Mouse (Mus musculus) testis, adult 2 months (tissue): ENCODE measurements around the gene Lnx1.

Experiments
- CTCF ChIP-seq: fragments of 200-500 bp; IDR thresholded peaks from 2 replicates; pipeline ENCODE4 v1.5.1; 2012; ENCODE audit warnings: low read depth, mild to moderate bottlenecking, inconsistent platforms, low read length, moderate library complexity; ENCODE audit not compliant: control insufficient read depth, insufficient read depth, insufficient replicate concordance
- POLR2A ChIP-seq: fragments of 200-500 bp; IDR thresholded peaks from 2 replicates; pipeline ENCODE4 v1.6.1; 2012; ENCODE audit warnings: low read depth, mild to moderate bottlenecking, inconsistent platforms, low read length, moderate library complexity; ENCODE audit not compliant: control insufficient read depth

- TF ChIP-seq CTCF = no peak
- no peak for TF ChIP-seq POLR2A
Observed at GRCm38 (mm10) chr5:74710181-74710580, 7.5 kb upstream of the Lnx1 start.
